ENCODE assay signal across 16 mouse cellular contexts in the genomic region with DNA sequence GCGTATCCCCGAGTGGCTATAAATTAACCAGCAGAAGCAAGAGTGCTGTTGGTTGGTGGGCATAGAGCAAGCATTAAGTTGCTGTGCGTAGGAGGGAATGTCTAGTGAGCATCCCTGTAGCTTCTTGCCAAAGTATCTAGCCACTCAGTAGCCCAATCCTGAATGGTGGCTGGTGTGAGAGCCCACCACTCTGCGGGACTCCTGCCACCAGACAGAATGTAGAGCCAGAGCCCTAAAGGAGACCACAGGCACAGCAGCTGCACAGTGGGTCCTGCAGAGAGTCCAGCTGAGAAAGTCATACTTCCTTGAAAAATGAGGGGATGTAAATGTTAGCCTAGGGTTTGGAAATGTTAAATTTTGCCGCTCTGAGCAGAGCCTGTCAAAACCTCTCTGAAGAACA.
"Had no signal": no experiment of that assay in that cellular context is flagged by ENCODE, and none has a peak within 500 bp of the region (broad histone marks: within the 10 kb centered on the region; RNA-seq: fewer than 3 reads in every experiment).

No protein-coding gene starts in this region.

- H3K4me3 ChIP-seq: liver, embryonic 12.5 days; midbrain, embryonic 12.5 days; neural tube, embryonic 12.5 days had no signal

- H3K36me3 ChIP-seq: liver, embryonic 12.5 days; midbrain, embryonic 12.5 days; neural tube, embryonic 12.5 days had no signal

- H3K4me1 ChIP-seq: liver, embryonic 12.5 days had no signal

- H3K9ac ChIP-seq: liver, embryonic 12.5 days; liver, embryonic 14.5 days; lung, embryonic 14.5 days; midbrain, embryonic 12.5 days; neural tube, embryonic 12.5 days had no signal

- H3K27ac ChIP-seq: liver, embryonic 12.5 days; liver, embryonic 14.5 days; midbrain, embryonic 12.5 days; neural tube, embryonic 12.5 days had no signal

- H3K27me3 ChIP-seq: liver, embryonic 12.5 days; midbrain, embryonic 12.5 days; neural tube, embryonic 12.5 days had no signal

- DNase-seq: lung, adult 18-20 months; lung, embryonic 14.5 days; lung, postnatal 10 days; lung, postnatal 4 days; retina, postnatal 1 day; right cerebral cortex, adult 18-20 months; right cerebral cortex, postnatal 25 days; right cerebral cortex, postnatal 4 days; spleen, adult 18-20 months; thymus, adult 18-20 months; thymus, postnatal 14 days; thymus, postnatal 36 days had no signal

- ATAC-seq: liver, embryonic 12.5 days had no signal

- H3K9me3 ChIP-seq: liver, embryonic 12.5 days; midbrain, embryonic 12.5 days; neural tube, embryonic 12.5 days had no signal

- H3K4me2 ChIP-seq: liver, embryonic 12.5 days; lung, embryonic 14.5 days; midbrain, embryonic 12.5 days; neural tube, embryonic 12.5 days had no signal
